Mouse (Mus musculus): ENCODE measurements around the gene Ap2a2. TPM values are rescaled to one million over a fixed set of nuclear protein-coding genes. Genes with fewer than 3 reads are reported as not detected.
"Not testable (repeated sequence)": the region's sequence is repeated elsewhere in the genome, so short reads cannot be mapped to it uniquely, and the experiment has no call there.

Ap2a2 gene
- total RNA-seq, 2 experiments from 2014 or later: 226 to 243 TPM

DNA sequence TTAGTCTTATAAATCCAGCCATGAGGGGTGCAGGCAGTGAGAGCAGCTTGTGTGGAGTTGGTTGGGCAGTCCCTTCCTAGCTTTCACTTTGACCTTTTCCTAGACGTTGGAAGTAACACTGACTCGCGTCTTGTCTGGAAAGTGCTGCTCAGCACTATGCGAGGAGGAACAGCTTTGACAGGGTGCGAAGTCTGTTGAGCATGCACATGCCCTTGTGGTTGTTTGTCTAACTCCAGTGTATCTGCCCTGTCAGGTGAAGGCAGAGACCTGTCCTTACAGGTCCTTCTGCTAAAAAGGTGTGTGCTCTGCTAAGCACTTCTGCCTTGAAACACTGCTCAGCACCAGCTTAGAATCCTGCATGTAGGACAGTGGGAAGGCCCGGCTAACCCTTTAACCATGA, 26.9 kb downstream of the Ap2a2 start:
- no peak for DNase-seq (ENCODE audit: low spot score in 2 of 2)
- Histone ChIP-seq H3K4me3 (no peak overlapping the region), H3K27ac (no peak overlapping the region)
- no peak for TF ChIP-seq CTCF (conservative IDR thresholded peaks at IDR 0.05)

GRCm38 (mm10) chr7:141590249-141590648, 28.3 kb downstream of the Ap2a2 start:
- TF ChIP-seq CTCF (conservative IDR thresholded peaks at IDR 0.05): peak; percentile 29
- H3K27ac ChIP-seq; DNase-seq (ENCODE audit: low spot score in 2 of 2); H3K4me3 ChIP-seq: not testable (repeated sequence)

DNA sequence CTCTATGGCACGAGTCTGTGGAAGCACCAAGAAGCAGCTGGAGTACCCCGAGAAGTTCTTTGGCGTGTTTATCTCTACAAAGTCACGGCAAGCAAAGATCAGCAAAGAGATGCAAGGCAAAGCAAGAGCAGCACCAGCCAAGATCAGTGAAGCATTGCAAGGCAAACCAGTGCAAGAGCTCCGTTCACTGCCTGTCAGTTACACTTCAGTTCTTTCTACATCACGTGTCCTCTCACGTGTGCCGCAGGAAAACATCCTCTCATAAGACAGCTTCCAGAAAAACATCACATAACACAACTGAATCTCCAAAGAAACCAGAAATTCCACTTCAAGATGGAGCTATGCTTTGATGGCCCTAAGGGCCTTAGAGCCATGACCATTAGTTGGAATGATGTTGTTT, 29.0 kb downstream of the Ap2a2 start:
- Histone ChIP-seq H3K27ac (no peak overlapping the region), H3K4me3 (no peak overlapping the region)
- no peak for DNase-seq (ENCODE audit: low spot score in 2 of 2)
- TF ChIP-seq CTCF (conservative IDR thresholded peaks at IDR 0.05): no peak

DNA sequence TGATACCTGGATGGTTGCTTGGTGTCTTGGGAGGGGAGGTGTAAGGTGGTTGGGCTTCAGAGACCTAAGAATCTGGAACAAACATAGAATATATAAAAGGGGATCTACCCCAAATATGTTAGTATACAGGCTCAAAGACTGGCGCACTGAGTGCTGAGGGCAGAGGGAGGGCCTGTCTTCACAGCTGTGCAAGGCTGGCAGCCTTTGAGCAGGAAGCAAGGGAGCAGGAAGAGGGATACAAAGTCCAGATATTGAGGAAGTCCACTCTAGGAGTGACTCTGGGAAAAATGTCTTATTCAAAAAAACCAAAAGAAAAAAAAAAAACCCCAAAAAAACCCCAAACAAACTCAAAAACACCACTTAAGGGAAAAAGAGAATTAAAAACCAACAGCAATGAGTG, 30.1 kb downstream of the Ap2a2 start:
- no peak for TF ChIP-seq CTCF (conservative IDR thresholded peaks at IDR 0.05)
- Histone ChIP-seq H3K4me3 (no peak overlapping the region), H3K27ac (no peak overlapping the region)
- DNase-seq (ENCODE audit: low spot score in 2 of 2): no peak

DNA sequence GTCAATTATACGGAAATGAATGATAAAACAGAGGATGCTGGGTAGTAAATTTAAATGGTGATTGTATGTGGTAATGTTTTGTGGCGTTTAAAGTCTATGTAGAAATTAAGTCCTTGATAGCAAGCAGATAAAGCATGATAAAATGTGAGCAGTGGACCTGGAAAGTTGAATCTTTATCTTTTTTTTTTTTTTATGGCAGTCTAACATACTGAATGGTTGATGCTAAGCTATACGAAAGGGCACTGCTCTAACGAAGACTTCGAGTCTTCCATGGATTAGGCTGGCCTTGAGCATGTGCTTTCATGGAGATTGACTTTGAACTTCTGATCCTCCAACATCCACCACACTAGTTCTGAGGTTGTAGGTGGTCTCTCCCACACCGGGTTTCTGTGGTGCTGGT, 31.1 kb downstream of the Ap2a2 start:
- Histone ChIP-seq H3K4me3 (no peak overlapping the region), H3K27ac (no peak overlapping the region)
- no peak for TF ChIP-seq CTCF (conservative IDR thresholded peaks at IDR 0.05)
- DNase-seq (ENCODE audit: low spot score in 2 of 2): no peak

DNA sequence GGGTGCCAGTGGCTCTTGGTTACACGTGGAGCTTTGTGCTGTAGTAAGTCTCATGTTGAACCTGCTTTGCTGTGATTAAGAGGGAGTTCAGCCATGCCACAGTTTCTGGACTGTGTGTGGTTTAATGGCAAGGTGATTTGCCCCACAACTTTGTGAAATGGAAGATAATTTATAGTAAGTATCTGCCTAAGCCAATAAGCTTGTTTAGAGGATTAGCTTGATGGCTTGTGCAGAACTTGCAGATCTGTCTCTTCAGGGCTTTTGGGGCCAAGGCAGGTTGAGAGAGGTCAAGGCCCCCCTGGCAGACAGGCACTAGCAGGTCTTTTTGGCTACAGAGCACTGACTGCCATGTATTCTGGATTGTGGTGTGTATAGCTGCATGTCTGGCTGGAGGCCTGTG, 35.0 kb downstream of the Ap2a2 start:
- no peak overlapping the region for H3K27ac ChIP-seq
- TF ChIP-seq CTCF (conservative IDR thresholded peaks at IDR 0.05): no peak
- no peak overlapping the region for H3K4me3 ChIP-seq
- DNase-seq (ENCODE audit: low spot score in 2 of 2): no peak

DNA sequence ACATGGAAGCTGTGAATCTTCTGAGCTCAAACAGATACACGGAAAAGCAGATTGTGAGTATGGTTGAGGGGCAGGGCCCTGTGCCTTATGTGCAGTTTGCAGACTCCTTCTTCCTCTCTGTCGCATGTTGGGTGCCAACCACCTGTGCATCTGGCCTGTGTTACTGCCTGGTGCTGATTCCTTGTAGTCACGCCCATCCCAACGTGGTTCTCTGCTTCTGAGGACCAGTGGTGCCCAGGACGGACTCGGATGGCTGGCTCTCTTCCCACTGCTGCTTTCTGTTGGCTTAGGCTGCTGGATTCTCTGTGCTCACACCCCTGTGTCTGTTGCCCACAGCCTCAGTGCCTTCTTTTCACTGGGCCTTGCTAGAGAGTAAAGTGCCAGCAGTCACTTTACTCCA, 35.6 kb downstream of the Ap2a2 start:
- H3K27ac ChIP-seq: no peak overlapping the region; the same call in 1 of the 2 replicates
- DNase-seq (ENCODE audit: low spot score in 2 of 2): no peak
- TF ChIP-seq CTCF (conservative IDR thresholded peaks at IDR 0.05): no peak
- H3K4me3 ChIP-seq: no peak overlapping the region

DNA sequence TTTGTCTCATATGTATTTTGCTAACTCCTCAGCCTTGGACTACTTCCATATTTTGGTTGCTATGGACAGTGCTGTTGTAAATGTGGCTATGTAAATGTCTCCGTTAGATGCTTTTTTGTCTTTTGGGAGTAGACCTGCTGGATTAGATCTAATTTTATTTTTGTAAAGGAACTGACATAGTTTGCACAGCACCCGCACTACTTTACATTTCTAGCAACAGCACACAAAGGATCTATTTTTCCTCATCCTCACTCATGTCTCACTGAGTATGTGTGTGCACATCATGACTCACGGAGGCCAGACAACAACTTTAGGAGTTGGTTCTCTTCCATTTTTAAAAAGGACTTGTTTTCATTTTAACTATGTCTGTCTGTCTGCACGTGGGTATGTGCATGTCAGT, 45.7 kb downstream of the Ap2a2 start:
- Histone ChIP-seq H3K27ac (peak overlapping the region; percentile 43; the same call in 1 of the 2 replicates), H3K4me3 (no peak overlapping the region)
- no peak for DNase-seq (ENCODE audit: low spot score in 2 of 2)
- TF ChIP-seq CTCF (conservative IDR thresholded peaks at IDR 0.05): no peak

GRCm38 (mm10) chr7:141609719-141610514, 47.9 kb downstream of the Ap2a2 start:
- DNase-seq (ENCODE audit: low spot score in 2 of 2): no peak
- Histone ChIP-seq H3K27ac (no peak overlapping the region), H3K4me3 (no peak overlapping the region)
- TF ChIP-seq CTCF (conservative IDR thresholded peaks at IDR 0.05): no peak

GRCm38 (mm10) chr7:141611711-141612370, 49.9 kb downstream of the Ap2a2 start:
- no peak for TF ChIP-seq CTCF (conservative IDR thresholded peaks at IDR 0.05)
- no peak for DNase-seq (ENCODE audit: low spot score in 2 of 2)
- H3K27ac ChIP-seq: peak overlapping the region; percentile 3; the same call in 1 of the 2 replicates

DNA sequence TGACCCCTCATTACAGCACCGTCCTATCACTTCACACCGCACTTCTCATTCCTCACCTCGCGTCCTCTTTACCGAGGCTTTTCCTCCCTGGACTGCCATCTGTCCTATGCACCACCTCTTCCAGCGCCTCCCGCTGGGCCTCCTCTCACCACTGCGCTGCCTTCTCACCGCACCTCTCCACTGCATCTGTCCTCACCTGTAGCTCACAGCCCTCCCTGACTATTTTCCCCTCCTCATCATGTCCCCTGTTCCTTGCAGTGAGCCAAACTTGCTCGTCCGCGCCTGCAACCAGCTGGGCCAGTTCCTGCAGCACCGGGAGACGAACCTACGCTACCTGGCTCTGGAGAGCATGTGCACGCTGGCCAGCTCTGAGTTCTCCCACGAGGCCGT, 50.4 kb downstream of the Ap2a2 start:
- DNase-seq (ENCODE audit: low spot score in 2 of 2): no peak
- Histone ChIP-seq H3K27ac (peak overlapping the region; percentile 3; the same call in 1 of the 2 replicates), H3K4me3 (no peak overlapping the region)
- TF ChIP-seq CTCF (conservative IDR thresholded peaks at IDR 0.05): no peak

More at GRCm38 (mm10) chr7:141611711-141612370, 49.9 kb downstream of the Ap2a2 start:
- no peak overlapping the region for H3K4me3 ChIP-seq

DNA sequence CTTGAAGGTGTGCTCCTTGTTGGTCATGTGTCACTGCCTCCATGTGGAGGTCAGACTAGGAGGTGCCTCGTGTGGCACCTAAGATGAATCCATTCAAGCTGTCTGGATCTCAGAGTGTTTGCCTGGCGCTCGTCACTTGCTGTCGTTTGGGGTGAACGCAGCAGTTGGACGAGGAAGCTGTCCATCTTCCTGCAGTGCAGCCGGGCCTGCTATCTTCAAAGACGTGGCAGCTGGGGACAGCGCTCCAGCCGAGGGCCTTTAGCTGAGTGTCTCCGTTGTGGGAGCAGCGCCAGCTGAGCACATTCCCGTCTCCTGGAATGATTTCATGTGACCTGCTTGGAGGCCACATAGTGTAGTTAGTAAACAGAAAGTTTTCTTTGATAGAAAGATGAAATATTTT, 50.8 kb downstream of the Ap2a2 start:
- TF ChIP-seq CTCF (conservative IDR thresholded peaks at IDR 0.05): no peak
- no peak for DNase-seq (ENCODE audit: low spot score in 2 of 2)
- Histone ChIP-seq H3K4me3 (no peak overlapping the region), H3K27ac (no peak overlapping the region)

DNA sequence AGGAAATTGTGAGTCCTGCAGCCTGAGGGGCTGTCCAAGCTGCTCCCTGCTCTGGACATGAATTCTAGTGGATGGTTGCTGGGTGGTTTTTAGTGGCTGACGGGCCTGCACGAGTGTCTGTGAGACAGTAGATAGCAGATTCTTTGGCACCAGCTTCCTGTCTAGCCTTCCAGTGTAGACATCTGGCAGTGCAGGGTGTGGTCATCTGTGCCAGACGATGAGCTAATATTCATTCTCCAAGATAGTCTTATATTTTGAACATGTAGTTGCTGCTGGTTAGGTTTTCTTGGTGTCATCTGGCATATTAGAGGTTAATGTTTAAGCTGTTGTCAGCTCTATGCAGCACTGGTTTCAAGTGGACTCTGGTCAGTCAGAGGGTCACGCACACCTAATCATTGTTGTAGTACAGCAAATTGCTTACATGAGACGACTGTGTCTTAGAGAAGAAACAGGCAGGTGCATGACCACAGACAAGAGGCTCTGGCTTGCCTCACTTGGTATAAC, 52.4 kb downstream of the Ap2a2 start:
- Histone ChIP-seq H3K4me3 (no peak overlapping the region), H3K27ac (no peak overlapping the region)
- TF ChIP-seq CTCF (conservative IDR thresholded peaks at IDR 0.05): no peak
- no peak for DNase-seq (ENCODE audit: low spot score in 2 of 2)

Data from layer of hippocampus, adult 2 months (tissue).